Mouse (Mus musculus) Patski (cell line): Measurements from ENCODE around the gene Uncx. TPM values are rescaled to one million over a fixed set of nuclear protein-coding genes. Genes with fewer than 3 reads are reported as not detected.
A peak's percentile ranks its signal among the peaks of the same experiment; 100 is the strongest.

Source experiments
- ATAC-seq: fragments of 100-300 bp; one replicate; pipeline ENCODE4 v1.8.0; 2021
- CTCF ChIA-PET: fragments of 350-600 bp; sonication (Branson Sonifier 250); formaldehyde crosslinking; loops from one replicate; lab custom pipeline; 2022; ENCODE audit warnings: inconsistent platforms; lab: Charles Lee
- POLR2A ChIA-PET: fragments of 350-600 bp; sonication (Branson Sonifier 250); formaldehyde crosslinking; loops from one replicate; lab custom pipeline; 2022; ENCODE audit warnings: antibody characterized with exemption, inconsistent platforms; lab: Charles Lee
- DNase-seq: peaks from one replicate; pipeline ENCODE4 v3.0.0-alpha.2; 2011; ENCODE audit warnings: low read depth, low spot score
- H3K27me3 ChIP-seq: fragments of 371-371 bp; one replicate; pipeline ENCODE4 v1.5.1; 2021
- CTCF ChIP-seq: fragments of 100-300 bp; IDR thresholded peaks from one replicate; pipeline ENCODE4 v1.5.1; 2021
- in situ Hi-C: fragments of 300-500 bp; cut with MboI; formaldehyde crosslinking; loops from 3 replicates; pipeline ENCODE4 v1.11.1; 2018; ENCODE audit warnings: low pct_unique_long_range_greater_than_20kb, mixed read lengths
- polyA plus RNA-seq: library from polyadenylated mRNA; unstranded; gene quantifications from one replicate; pipeline ENCODE4 v1.2.3, GENCODE M21; 2021

Uncx gene
- polyA plus RNA-seq: not detected

DNA sequence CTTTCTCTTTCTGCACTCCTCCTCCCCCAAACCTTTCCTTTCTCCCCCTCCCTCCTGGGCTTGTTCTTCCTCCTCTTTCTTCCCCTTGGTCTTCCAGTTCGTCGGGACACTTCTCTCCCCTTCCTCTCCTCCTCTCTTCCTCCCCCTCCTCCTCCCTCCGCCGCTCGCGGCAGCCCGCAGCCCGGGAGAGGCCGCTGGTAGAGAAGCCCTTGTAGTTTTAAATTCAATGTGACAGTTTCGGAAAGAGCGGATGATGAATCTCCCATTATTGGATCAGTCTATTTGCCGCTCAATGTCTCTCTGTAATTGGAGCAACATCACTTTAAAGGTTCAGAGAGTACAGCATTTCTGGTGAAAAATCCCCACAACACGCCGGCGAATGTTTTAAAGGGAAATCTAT is at the start of gene Uncx:
Gene Uncx (plus strand): TSS at position 281 of the 400 bp plus-strand sequence.
- H3K27me3 ChIP-seq: peaks cover 75% of the 10 kb centered on the region
- no peak for TF ChIP-seq CTCF
- DNase-seq (no peak), ATAC-seq (no peak)
- CTCF ChIA-PET: no interaction called here
- POLR2A ChIA-PET: interaction anchor here (1.0 kb wide), 1 partner anchor 14 kb away, joined by 3 read pairs; no protein-coding TSS in a partner anchor
- in situ Hi-C loops: no loop called here

DNA sequence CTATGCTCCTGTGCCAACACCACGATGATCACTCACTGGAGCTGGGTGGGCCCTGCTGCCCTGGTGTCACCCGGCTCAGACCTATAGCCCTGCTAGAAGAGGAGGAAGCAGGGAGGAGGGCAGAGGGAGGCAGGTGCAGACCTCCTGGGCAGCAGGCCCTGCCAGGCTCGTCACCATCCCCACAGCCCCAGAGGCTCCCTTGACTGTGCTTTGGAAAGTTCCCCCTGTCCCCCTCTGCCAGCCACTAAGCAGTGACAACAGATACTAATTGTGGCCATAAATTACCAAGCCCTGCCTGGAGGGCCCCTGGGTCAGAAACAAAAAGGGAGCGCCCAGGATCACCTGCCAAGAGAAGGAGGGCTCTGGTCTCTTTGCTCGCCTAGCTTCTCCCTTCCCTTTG is 49.6 kb upstream of the Uncx start:
- no peak for TF ChIP-seq CTCF
- CTCF ChIA-PET: interaction anchor here (0.7 to 1.3 kb wide), 3 partner anchors 9 to 129 kb away, joined by 3 read pairs; partner anchors contain the start of gene Zfand2a

DNA sequence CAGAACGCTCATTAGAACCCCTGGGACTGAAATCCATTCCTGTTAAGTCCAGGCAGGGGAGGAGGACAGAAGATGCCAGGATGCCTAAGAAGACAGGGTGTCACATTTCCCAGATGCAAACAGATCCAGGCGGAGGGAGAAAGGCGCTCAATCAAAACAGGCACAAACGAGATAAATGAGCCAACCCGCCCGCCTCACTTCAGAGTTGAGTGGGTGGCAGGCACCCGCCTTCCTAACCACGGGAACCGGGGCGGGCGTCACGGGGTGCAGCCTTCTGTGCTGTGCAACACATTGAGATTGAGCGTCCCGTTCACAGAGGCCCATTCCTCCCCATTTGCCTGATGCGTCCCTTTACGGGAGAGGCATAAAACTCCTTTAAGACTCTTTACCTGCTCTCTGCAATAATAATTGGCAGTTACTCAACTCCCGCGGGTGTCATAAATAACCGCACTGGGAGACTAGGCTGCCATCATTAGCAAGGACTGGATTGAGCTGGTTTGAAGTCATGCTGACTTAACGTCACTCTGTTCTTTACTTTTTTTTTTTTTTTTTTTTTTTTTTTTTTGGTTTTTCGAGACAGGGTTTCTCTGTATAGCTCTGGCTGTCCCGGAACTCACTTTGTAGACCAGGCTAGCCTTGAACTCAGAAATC is 48.1 kb upstream of the Uncx start:
- ATAC-seq: no peak

More for the DNA sequence above, 49.6 kb upstream of the Uncx start:
- H3K27me3 ChIP-seq: no peaks in the 10 kb centered on the region
- DNase-seq (no peak), ATAC-seq (no peak)
- POLR2A ChIA-PET: interaction anchor here (0.5 kb wide), 1 partner anchor 207 kb away, joined by 3 read pairs; no protein-coding TSS in a partner anchor
- in situ Hi-C loops: no loop called here

DNA sequence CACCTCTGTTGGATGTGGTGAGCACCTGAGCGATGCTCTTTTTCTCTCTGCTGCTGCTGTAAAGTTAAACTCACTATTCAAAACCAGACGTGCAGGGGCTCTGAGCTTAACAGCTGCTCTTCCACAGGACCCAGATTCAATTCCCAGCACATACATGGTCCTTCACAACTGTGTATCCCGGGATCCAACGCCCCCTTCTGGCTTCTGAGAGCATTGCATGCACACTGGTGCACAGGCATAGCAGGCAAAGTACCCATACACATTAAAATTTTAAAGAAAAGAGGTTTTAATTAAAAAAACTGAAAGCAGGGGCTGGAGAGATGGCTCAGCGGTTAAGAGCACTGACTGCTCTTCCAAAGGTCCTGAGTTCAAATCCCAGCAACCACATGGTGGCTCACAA is 46.4 kb upstream of the Uncx start:
- no peaks in the 10 kb centered on the region for H3K27me3 ChIP-seq
- CTCF ChIA-PET: interaction anchor here (0.8 to 1.4 kb wide), 4 partner anchors 8 to 132 kb away, joined by 3 read pairs; no protein-coding TSS in a partner anchor
- ATAC-seq: no peak
- TF ChIP-seq CTCF: no peak
- POLR2A ChIA-PET: no interaction called here
- in situ Hi-C loops: no loop called here
- no peak for DNase-seq

More for the DNA sequence above, 48.1 kb upstream of the Uncx start:
- in situ Hi-C loops: no loop called here
- CTCF ChIA-PET: interaction anchor here (1.1 kb wide), 1 partner anchor 9 kb away, joined by 3 read pairs; no protein-coding TSS in a partner anchor
- DNase-seq: no peak
- POLR2A ChIA-PET: interaction anchor here (1.2 kb wide), 1 partner anchor 31 kb away, joined by 3 read pairs; no protein-coding TSS in a partner anchor
- H3K27me3 ChIP-seq: no peaks in the 10 kb centered on the region
- no peak for TF ChIP-seq CTCF

- TF ChIP-seq CTCF: no peak
- DNase-seq (no peak), ATAC-seq (peak; percentile 15)
- no peaks in the 10 kb centered on the region for H3K27me3 ChIP-seq
- ChIA-PET CTCF (interaction anchor here (1.5 kb wide), 1 partner anchor 15 kb away, joined by 3 read pairs; the partner anchor contains the start of gene Zfand2a), POLR2A (no interaction called here)
- in situ Hi-C loops: no loop called here
Observed at GRCm38 (mm10) chr5:139498791-139499190, 44.5 kb upstream of the Uncx start.

DNA sequence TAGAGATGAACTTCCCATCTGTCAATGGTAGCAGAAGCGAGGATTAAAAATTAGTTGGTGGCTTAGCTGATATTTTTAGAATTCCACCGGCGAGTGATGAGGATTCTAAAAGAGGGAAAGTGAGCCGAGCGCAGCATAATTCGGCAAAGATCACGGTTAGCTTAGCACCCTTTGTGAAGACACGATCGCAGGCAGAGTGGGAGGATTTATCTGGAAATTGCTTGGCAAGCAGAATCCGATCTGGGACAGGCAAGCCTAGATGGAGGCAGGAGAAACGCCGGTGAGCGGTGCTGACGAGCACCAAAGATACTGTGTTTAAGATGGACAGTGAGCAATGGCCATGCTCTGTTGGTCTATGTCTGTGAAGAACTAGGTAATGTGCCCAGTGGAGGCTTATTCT is 41.0 kb upstream of the Uncx start:
- ChIA-PET CTCF (interaction anchor here (1.2 kb wide), 1 partner anchor 170 kb away, joined by 3 read pairs; no protein-coding TSS in a partner anchor), POLR2A (no interaction called here)
- no peak for TF ChIP-seq CTCF
- H3K27me3 ChIP-seq: peaks cover 7% of the 10 kb centered on the region
- ATAC-seq (no peak), DNase-seq (no peak)
- in situ Hi-C loops: loop anchor here (5.0 kb wide), 1 partner anchor 140 kb away; no protein-coding TSS in a partner anchor

- CTCF ChIA-PET: interaction anchor here (0.6 to 2.3 kb wide), 10 partner anchors 9 to 153 kb away, joined by 3 to 7 read pairs (median 3); partner anchors contain the start of gene Zfand2a
- peak; percentile 86 for TF ChIP-seq CTCF
- in situ Hi-C loops: no loop called here
- POLR2A ChIA-PET: no interaction called here
- DNase-seq (no peak), ATAC-seq (no peak)
- H3K27me3 ChIP-seq: peaks cover 7% of the 10 kb centered on the region
Observed at GRCm38 (mm10) chr5:139505073-139505606, 38.2 kb upstream of the Uncx start.

DNA sequence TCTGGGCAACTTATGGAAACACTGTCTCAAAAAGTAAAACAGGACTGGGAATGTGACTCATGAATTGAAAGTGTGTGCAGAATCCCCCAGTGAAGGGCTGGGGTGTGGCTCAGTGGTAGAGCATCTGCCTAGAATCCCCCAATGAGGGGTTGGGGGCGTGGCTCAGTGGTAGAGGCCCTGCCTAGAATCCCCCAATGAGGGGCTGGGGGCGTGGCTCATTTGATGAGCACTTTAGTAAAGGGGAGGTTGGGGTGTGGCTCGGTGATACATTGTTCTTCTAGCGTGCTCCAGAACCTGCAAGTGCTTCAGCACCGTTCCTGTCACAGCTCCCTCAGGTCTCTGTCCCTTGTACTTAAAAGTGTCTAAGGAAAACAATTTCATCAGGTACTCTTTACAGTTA is 37.1 kb upstream of the Uncx start:
- no peak for ATAC-seq

GRCm38 (mm10) chr5:139510682-139511366 is 32.5 kb upstream of the Uncx start:
- TF ChIP-seq CTCF: peak; percentile 50
- ATAC-seq: no peak
- in situ Hi-C loops: no loop called here
- peaks cover 14% of the 10 kb centered on the region for H3K27me3 ChIP-seq
- ChIA-PET POLR2A (no interaction called here), CTCF (no interaction called here)
- no peak for DNase-seq

More for the DNA sequence above, 37.1 kb upstream of the Uncx start:
- in situ Hi-C loops: no loop called here
- H3K27me3 ChIP-seq: peaks cover 7% of the 10 kb centered on the region
- ChIA-PET POLR2A (no interaction called here), CTCF (interaction anchor here (0.8 to 2.3 kb wide), 3 partner anchors 9 to 147 kb away, joined by 3 to 6 read pairs (median 4); no protein-coding TSS in a partner anchor)
- no peak for TF ChIP-seq CTCF
- DNase-seq: no peak

- POLR2A ChIA-PET: interaction anchor here (0.7 kb wide), 2 partner anchors 58 to 240 kb away, joined by 7 read pairs; no protein-coding TSS in a partner anchor
- ATAC-seq (no peak), DNase-seq (no peak)
- peaks cover 7% of the 10 kb centered on the region for H3K27me3 ChIP-seq
- in situ Hi-C loops: no loop called here
- no peak for TF ChIP-seq CTCF
- CTCF ChIA-PET: interaction anchor here (1.0 kb wide), 1 partner anchor 149 kb away, joined by 3 read pairs; no protein-coding TSS in a partner anchor
Observed at GRCm38 (mm10) chr5:139512201-139512600, 31.1 kb upstream of the Uncx start.
